8 mouse cellular contexts compared by ENCODE assay signal in the genomic region with DNA sequence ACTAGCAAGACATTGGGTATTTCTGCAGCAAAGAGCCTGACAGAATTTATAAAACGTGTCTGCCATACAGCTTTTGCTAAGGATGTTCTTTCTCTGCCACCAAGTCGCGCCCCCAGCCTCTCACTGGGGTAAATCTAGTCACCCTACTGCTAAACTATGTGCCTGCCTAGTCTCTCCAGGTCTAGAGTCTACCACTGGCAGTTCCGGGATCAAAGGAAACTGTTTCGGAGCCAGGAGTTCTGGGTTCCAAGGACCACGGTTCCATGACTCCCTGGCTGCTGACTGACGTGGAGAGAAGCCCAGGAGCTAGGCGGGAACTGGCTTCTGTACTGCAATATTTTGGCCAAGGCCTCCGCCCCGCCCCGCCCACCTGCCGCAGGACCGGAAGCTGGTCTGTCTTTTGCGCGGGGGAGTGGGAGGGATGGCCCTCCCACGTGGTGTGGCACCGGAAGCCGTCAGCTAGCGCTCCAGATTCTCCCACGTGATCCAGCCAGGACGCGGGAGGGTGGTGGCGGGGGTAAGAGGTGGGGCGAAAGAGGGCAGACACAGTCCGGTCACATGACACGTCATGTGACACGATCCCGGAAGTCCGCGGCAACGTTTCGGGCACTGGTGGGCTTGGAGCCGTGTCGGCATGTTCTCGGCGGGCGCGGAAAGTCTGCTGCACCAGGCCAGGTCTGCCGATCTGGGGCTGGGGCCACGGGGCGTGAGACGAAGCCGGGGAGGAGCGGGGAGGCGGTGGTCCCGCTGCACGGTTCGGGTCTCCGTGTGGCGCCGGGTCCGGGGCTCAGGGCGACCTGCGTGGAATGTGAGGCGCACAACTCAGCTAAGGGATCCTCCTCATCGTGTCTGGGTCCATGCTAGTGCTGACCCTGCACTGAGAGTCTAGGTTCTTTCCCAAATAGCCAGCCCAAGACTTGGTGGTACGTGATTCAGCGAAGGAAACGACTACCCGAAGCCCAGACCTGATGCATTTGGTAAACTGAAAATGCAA. TPM values are rescaled to one million over a fixed set of nuclear protein-coding genes. Genes with fewer than 3 reads are reported as not detected.
DNase-seq lines count a peak whose midpoint lies in the region; ATAC-seq and TF ChIP-seq lines count a peak whose summit lies in the region.

TSS of gene Ap5z1 (plus strand) at position 484 of the 994 bp plus-strand sequence.

- peak within 1 kb of the TSS; percentile 77 for H3K9ac ChIP-seq in embryonic facial prominence, embryonic 14.5 days (ENCODE audit: low read depth, low read length)
- peak within 1 kb of the TSS; percentile 83 for H3K9ac ChIP-seq in heart, adult 2 months (ENCODE audit: low read depth, low read length)
- peak within 1 kb of the TSS; percentile 70 for H3K9ac ChIP-seq in limb, embryonic 14.5 days (ENCODE audit: low read depth, low read length, severe bottlenecking)
- H3K9ac ChIP-seq in midbrain, postnatal 0 days (replicated peaks; ENCODE audit: low read length, poor library complexity, severe bottlenecking) = peak within 1 kb of the TSS; percentile 67

- H3K79me2 ChIP-seq in heart, adult 2 months (replicated peaks; ENCODE audit: control insufficient read depth, insufficient read depth, low read length) = no peaks in the 10 kb centered on the region

- H3K36me3 ChIP-seq in embryonic facial prominence, embryonic 14.5 days (ENCODE audit: control insufficient read depth, insufficient read depth, low read length) = peaks cover 42% of the 10 kb centered on the region
- H3K36me3 ChIP-seq in heart, adult 2 months (ENCODE audit: control insufficient read depth, insufficient read depth, low read length) = no peaks in the 10 kb centered on the region
- H3K36me3 ChIP-seq in limb, embryonic 14.5 days (ENCODE audit: control insufficient read depth, insufficient read depth, low read length) = peaks cover 31% of the 10 kb centered on the region
- peaks cover 13% of the 10 kb centered on the region for H3K36me3 ChIP-seq in midbrain, postnatal 0 days (ENCODE audit: insufficient read depth, low read length)

- peak; percentile 46; the same call in 1 of the 2 replicates for TF ChIP-seq EP300 in heart, adult 2 months (IDR thresholded peaks at IDR 0.05; ENCODE audit: insufficient read depth, low read depth, low read length)

- peak within 1 kb of the TSS; percentile 86 for H3K4me3 ChIP-seq in embryonic facial prominence, embryonic 14.5 days (ENCODE audit: low read depth, low read length)
- peak within 1 kb of the TSS; percentile 93 for H3K4me3 ChIP-seq in heart, adult 2 months
- H3K4me3 ChIP-seq in limb, embryonic 14.5 days (replicated peaks; ENCODE audit: low read length) = peak within 1 kb of the TSS; percentile 71
- peak within 1 kb of the TSS; percentile 63 for H3K4me3 ChIP-seq in midbrain, postnatal 0 days (ENCODE audit: low read depth, low read length)

- peak; percentile 98 for DNase-seq in 3T3-L1 (ENCODE audit: low read depth, low spot score)
- DNase-seq in adrenal gland, postnatal 4 days (ENCODE audit: low spot score in 2 of 2) = peak; percentile 80 to 88
- DNase-seq in embryonic facial prominence, embryonic 14.5 days (ENCODE audit: low spot score) = peak; percentile 98
- DNase-seq in heart, adult 2 months = peak; percentile 91 to 95
- peak; percentile 97 for DNase-seq in kidney, adult 9 months
- peak; percentile 97 for DNase-seq in limb, embryonic 14.5 days (ENCODE audit: low spot score)
- DNase-seq in midbrain, postnatal 0 days (ENCODE audit: low spot score) = peak; percentile 98
- peak; percentile 81 to 86 for DNase-seq in spleen, postnatal 14 days (ENCODE audit: low spot score in 2 of 2)

- TF ChIP-seq CTCF in heart, adult 2 months (IDR thresholded peaks at IDR 0.05) = no peak
- TF ChIP-seq CTCF in midbrain, postnatal 0 days (IDR thresholded peaks at IDR 0.05) = no peak

- H3K27ac ChIP-seq in embryonic facial prominence, embryonic 14.5 days (replicated peaks; ENCODE audit: low read depth, low read length) = peak within 1 kb of the TSS; percentile 91
- H3K27ac ChIP-seq in heart, adult 2 months = peak within 1 kb of the TSS; percentile 70
- peak within 1 kb of the TSS; percentile 65 for H3K27ac ChIP-seq in limb, embryonic 14.5 days (replicated peaks; ENCODE audit: low read depth, low read length)
- H3K27ac ChIP-seq in midbrain, postnatal 0 days (ENCODE audit: low read depth, low read length) = peak within 1 kb of the TSS; percentile 89

- WGBS in embryonic facial prominence, embryonic 14.5 days = 2% methylated on average over 47 of the region's 60 CpGs
- 2% methylated on average over 60 of the region's 60 CpGs for WGBS in heart, adult 2 months
- 2% methylated on average over 57 of the region's 60 CpGs for WGBS in limb, embryonic 14.5 days
- 2% methylated on average over 60 of the region's 60 CpGs for WGBS in midbrain, postnatal 0 days

- peak; percentile 92 for ATAC-seq in embryonic facial prominence, embryonic 14.5 days (ENCODE audit: low read depth)
- peak; percentile 97 for ATAC-seq in limb, embryonic 14.5 days (ENCODE audit: low FRiP score, low read depth)
- peak; percentile 93 for ATAC-seq in midbrain, postnatal 0 days (ENCODE audit: low FRiP score)

- H3K27me3 ChIP-seq in embryonic facial prominence, embryonic 14.5 days (replicated peaks; ENCODE audit: control insufficient read depth, insufficient read depth, low read length) = no peaks in the 10 kb centered on the region
- no peaks in the 10 kb centered on the region for H3K27me3 ChIP-seq in heart, adult 2 months (ENCODE audit: control insufficient read depth, insufficient read depth, low read length)
- H3K27me3 ChIP-seq in limb, embryonic 14.5 days (ENCODE audit: control insufficient read depth, insufficient read depth, low read length) = no peaks in the 10 kb centered on the region
- no peaks in the 10 kb centered on the region for H3K27me3 ChIP-seq in midbrain, postnatal 0 days (ENCODE audit: insufficient read depth, low read length)

- no peaks in the 10 kb centered on the region for H3K9me3 ChIP-seq in embryonic facial prominence, embryonic 14.5 days (ENCODE audit: control insufficient read depth, low read length)
- H3K9me3 ChIP-seq in limb, embryonic 14.5 days (ENCODE audit: control insufficient read depth, low read length) = no peaks in the 10 kb centered on the region
- H3K9me3 ChIP-seq in midbrain, postnatal 0 days (ENCODE audit: low read length) = no peaks in the 10 kb centered on the region

- H3K4me2 ChIP-seq in embryonic facial prominence, embryonic 14.5 days (ENCODE audit: low read depth, low read length) = peak within 1 kb of the TSS; percentile 72
- H3K4me2 ChIP-seq in limb, embryonic 14.5 days (replicated peaks; ENCODE audit: low read depth, low read length, severe bottlenecking) = peak within 1 kb of the TSS; percentile 75
- H3K4me2 ChIP-seq in midbrain, postnatal 0 days (ENCODE audit: low read depth, low read length, poor library complexity, severe bottlenecking) = peak within 1 kb of the TSS; percentile 71

- TF ChIP-seq POLR2A in heart, adult 2 months (IDR thresholded peaks at IDR 0.05; ENCODE audit: insufficient read depth, low read depth, low read length) = peak; percentile 79
- no peak; the same call in 1 of the 2 replicates for TF ChIP-seq POLR2A in limb, embryonic 14.5 days (IDR thresholded peaks at IDR 0.05; ENCODE audit: borderline replicate concordance, extremely low read depth, insufficient read depth, insufficient read length)

- intact Hi-C loops in heart, adult 2 months (cut with DNase I) = loop anchor here (1.0 to 2.0 kb wide), 3 partner anchors 23 to 96 kb away; no protein-coding TSS in a partner anchor

- H3K4me1 ChIP-seq in embryonic facial prominence, embryonic 14.5 days (ENCODE audit: control insufficient read depth, insufficient read depth, low read length) = peaks cover 4% of the 10 kb centered on the region
- peaks cover 4% of the 10 kb centered on the region; the same call in 1 of the 2 replicates for H3K4me1 ChIP-seq in heart, adult 2 months (ENCODE audit: control insufficient read depth, insufficient read depth, low read length)
- peaks cover 8% of the 10 kb centered on the region; the same call in 1 of the 2 replicates for H3K4me1 ChIP-seq in limb, embryonic 14.5 days (ENCODE audit: control insufficient read depth, insufficient read depth, low read length)
- peaks cover 4% of the 10 kb centered on the region; the same call in 1 of the 2 replicates for H3K4me1 ChIP-seq in midbrain, postnatal 0 days (ENCODE audit: insufficient read depth, low read length)

RNA-seq across cellular contexts. Expression of gene Ap5z1, which starts in this region (rescaled TPM):
- total RNA-seq in adrenal gland, postnatal 4 days (2021) = 10 to 100 TPM; 22.2 to 24.6 TPM
- polyA plus RNA-seq in embryonic facial prominence, embryonic 14.5 days (2014; fragmentation: Nextera tagmentation; extraction: Ambion mirVana) = 8.7 and 10.6 TPM in 2 replicates
- total RNA-seq in heart, adult 2 months (2021) = 1 to 10 TPM; 5.4 to 6.4 TPM
- 13.0 and 23.6 TPM in 2 replicates for polyA plus RNA-seq in heart, adult 2 months (2012; rRNA removed)
- 23.2 and 28.5 TPM in 2 replicates for polyA plus RNA-seq in limb, embryonic 14.5 days (2012; rRNA removed)
- 8.8 and 9.6 TPM in 2 replicates for polyA plus RNA-seq in limb, embryonic 14.5 days (2014; fragmentation: Nextera tagmentation; extraction: Ambion mirVana)
- 11.5 and 15.3 TPM in 2 replicates for total RNA-seq in midbrain, postnatal 0 days (2014; rRNA removed)
- 6.6 and 7.1 TPM in 2 replicates for polyA plus RNA-seq in midbrain, postnatal 0 days (2015; fragmentation: Nextera tagmentation; extraction: Ambion mirVana)

Comparison
In these comparisons a context has a peak if more than half of its experiments do, and no peak if none do; other contexts are left out.
1. Peak in every context shown above with its lines: DNase-seq, ATAC-seq, H3K4me3 ChIP-seq and H3K27ac ChIP-seq.